Mouse (Mus musculus) macrophage (primary cell): Measurements from ENCODE around the gene Dis3l2. TPM values are rescaled to one million over a fixed set of nuclear protein-coding genes. Genes with fewer than 3 reads are reported as not detected.
A peak's percentile ranks its signal among the peaks of the same experiment; 100 is the strongest.

Experiments
- H3K27ac ChIP-seq: fragments of 350-480 bp; formaldehyde crosslinking; 2 replicates; pipeline ENCODE4 v1.9.0; 2021
- H3K36me3 ChIP-seq: fragments of 350-480 bp; formaldehyde crosslinking; 2 replicates; pipeline ENCODE4 v1.9.0; 2021; ENCODE audit errors: inconsistent target
- H3K4me3 ChIP-seq: fragments of 350-480 bp; formaldehyde crosslinking; 2 replicates; pipeline ENCODE4 v1.9.0; 2021; ENCODE audit errors: inconsistent target
- H3K79me2 ChIP-seq: fragments of 350-480 bp; formaldehyde crosslinking; 2 replicates; pipeline ENCODE4 v1.9.0; 2021; ENCODE audit errors: inconsistent target
- WGBS: methylation state at CpG from one replicate; pipeline ENCODE4 v1.1.7; 2026; ENCODE audit warnings: inconsistent platforms; ENCODE audit not compliant: missing documents; 5-methylcytosine and 5-hydroxymethylcytosine counted together
- polyA plus RNA-seq: library from polyadenylated mRNA; stranded (reverse); fragments of 250-400 nt; gene quantifications from 3 replicates; pipeline ENCODE4 v1.2.4, GENCODE M21; 2018; ENCODE audit warnings: inconsistent platforms

Dis3l2 gene
- polyA plus RNA-seq, 1 experiment from 2014 or later: 14.0 TPM

DNA sequence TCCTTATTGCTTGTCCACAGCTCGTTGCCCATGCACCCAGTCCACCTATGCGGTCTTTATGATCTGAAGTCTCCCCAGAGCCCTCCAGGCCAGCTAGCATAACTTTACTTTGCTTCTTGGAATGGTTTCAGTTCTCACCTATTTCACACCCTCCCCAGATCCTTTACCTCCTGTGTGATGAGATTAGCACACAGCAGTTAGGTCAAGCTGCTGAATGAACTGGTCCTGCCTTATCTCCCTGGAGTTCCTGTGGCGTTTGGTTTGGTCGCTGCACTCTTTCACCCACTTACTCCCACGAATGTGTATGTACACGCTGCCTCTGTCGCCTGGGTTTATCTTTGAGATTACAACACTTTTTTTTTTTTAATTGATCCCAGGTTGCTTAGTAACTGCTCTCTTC lies 3.2 kb upstream of the Dis3l2 start:
- Histone ChIP-seq H3K36me3 (no peaks in the 10 kb centered on the region), H3K79me2 (peaks cover 6% of the 10 kb centered on the region; the same call in 1 of the 2 replicates), H3K4me3 (no peak overlapping the region), H3K27ac (no peak overlapping the region)
- 91% methylated on average over 7 of the region's 7 CpGs for WGBS

- H3K27ac ChIP-seq: no peak overlapping the region
- under 1% methylated on average over 19 of the region's 27 CpGs for WGBS
- H3K4me3 ChIP-seq: peak overlapping the region; percentile 78
- H3K79me2 ChIP-seq: peaks cover 19% of the 10 kb centered on the region; the same call in 1 of the 2 replicates
- no peaks in the 10 kb centered on the region for H3K36me3 ChIP-seq
Measured at GRCm38 (mm10) chr1:86703965-86704326, 338 bp downstream of the Dis3l2 start.

GRCm38 (mm10) chr1:86705461-86705860 lies 1.9 kb downstream of the Dis3l2 start:
- H3K36me3 ChIP-seq: no peaks in the 10 kb centered on the region
- WGBS: 90% methylated on average over 3 of the region's 3 CpGs

DNA sequence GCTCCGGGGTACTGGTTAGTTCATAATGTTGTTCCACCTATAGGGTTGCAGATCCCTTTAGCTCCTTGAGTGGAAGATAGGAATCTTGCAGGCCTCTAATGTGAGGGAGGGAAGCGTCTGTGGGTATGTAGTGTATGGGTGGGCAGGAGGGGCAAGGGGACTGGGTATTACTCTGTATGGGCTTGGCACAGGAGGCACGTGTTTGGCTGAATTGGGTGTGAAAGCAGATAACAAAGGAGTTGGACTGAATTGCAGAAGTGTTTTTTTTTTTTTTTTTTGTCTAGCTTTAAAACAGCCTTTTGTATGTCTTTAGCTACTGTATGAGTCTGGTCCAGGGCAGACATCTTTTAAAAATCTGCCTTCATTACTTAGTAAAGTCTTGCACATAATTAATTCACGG lies 5.9 kb downstream of the Dis3l2 start:
- Histone ChIP-seq H3K4me3 (no peak overlapping the region), H3K36me3 (no peaks in the 10 kb centered on the region), H3K27ac (no peak overlapping the region), H3K79me2 (peaks cover 26% of the 10 kb centered on the region; the same call in 1 of the 2 replicates)
- WGBS: 91% methylated on average over 4 of the region's 4 CpGs

More at GRCm38 (mm10) chr1:86705461-86705860, 1.9 kb downstream of the Dis3l2 start:
- Histone ChIP-seq H3K79me2 (peaks cover 24% of the 10 kb centered on the region; the same call in 1 of the 2 replicates), H3K4me3 (no peak overlapping the region), H3K27ac (no peak overlapping the region)

- peaks cover 7% of the 10 kb centered on the region; the same call in 1 of the 2 replicates for H3K79me2 ChIP-seq
- WGBS: 95% methylated on average over 2 of the region's 2 CpGs
- H3K27ac ChIP-seq: no peak overlapping the region
- H3K4me3 ChIP-seq: no peak overlapping the region
- H3K36me3 ChIP-seq: no peaks in the 10 kb centered on the region
Measured at GRCm38 (mm10) chr1:86712045-86712444, 8.4 kb downstream of the Dis3l2 start.

- Histone ChIP-seq H3K36me3 (no peaks in the 10 kb centered on the region), H3K79me2 (peaks cover 7% of the 10 kb centered on the region; the same call in 1 of the 2 replicates), H3K27ac (no peak overlapping the region), H3K4me3 (no peak overlapping the region)
- WGBS: 98% methylated on average over 3 of the region's 4 CpGs
Measured at GRCm38 (mm10) chr1:86713054-86713453, 9.4 kb downstream of the Dis3l2 start.

GRCm38 (mm10) chr1:86718190-86718589 lies 14.6 kb downstream of the Dis3l2 start:
- 92% methylated on average over 1 of the region's 1 CpGs for WGBS
- Histone ChIP-seq H3K27ac (no peak overlapping the region), H3K4me3 (no peak overlapping the region), H3K36me3 (no peaks in the 10 kb centered on the region), H3K79me2 (no peaks in the 10 kb centered on the region)

DNA sequence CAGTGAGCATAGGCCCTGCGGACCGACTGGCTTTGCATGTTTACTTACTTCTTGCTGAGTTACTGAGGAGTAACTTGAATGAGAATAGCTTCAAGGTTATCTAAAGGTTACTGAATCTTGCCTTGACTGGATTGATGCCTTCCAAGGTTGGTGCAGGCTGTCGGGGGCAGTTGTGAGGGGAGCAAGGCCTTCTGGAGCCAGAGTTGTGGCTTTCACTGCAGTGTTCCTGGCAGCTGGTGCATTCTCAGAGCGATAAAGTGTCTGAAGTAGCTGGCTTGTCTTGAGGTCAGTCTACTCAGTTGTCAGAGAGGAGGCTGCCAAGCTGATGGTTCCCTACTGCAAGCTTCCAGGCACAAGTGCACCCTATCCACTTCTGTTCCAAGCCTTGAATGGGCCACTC lies 15.8 kb downstream of the Dis3l2 start:
- Histone ChIP-seq H3K27ac (no peak overlapping the region), H3K4me3 (no peak overlapping the region), H3K79me2 (no peaks in the 10 kb centered on the region), H3K36me3 (no peaks in the 10 kb centered on the region)
- 94% methylated on average over 4 of the region's 4 CpGs for WGBS

GRCm38 (mm10) chr1:86733160-86733821 lies 29.7 kb downstream of the Dis3l2 start:
- no peaks in the 10 kb centered on the region for H3K79me2 ChIP-seq
- WGBS: 63% methylated on average over 2 of the region's 2 CpGs
- H3K4me3 ChIP-seq: no peak overlapping the region
- no peak overlapping the region for H3K27ac ChIP-seq
- H3K36me3 ChIP-seq: no peaks in the 10 kb centered on the region

DNA sequence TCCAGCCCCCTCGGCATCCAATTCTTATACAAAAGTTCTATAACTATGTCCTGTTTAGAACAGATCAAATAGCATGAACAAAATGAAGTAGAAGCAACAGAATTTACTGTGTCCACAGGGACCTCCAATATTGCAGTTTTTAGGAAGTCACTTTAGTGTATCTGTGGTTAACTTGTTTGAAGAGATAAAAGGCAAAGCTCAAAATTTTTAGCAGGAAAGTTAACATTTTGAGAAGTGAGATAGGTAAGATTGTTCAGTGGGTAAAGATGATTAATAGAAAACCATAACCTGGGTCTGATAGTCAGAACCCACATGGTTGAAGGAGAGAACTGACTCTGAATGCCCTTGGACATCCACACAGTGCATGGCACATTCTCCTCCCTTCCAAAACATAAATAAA lies 32.8 kb downstream of the Dis3l2 start:
- Histone ChIP-seq H3K79me2 (no peaks in the 10 kb centered on the region), H3K27ac (no peak overlapping the region), H3K4me3 (no peak overlapping the region), H3K36me3 (no peaks in the 10 kb centered on the region)
- WGBS: 92% methylated on average over 1 of the region's 1 CpGs

DNA sequence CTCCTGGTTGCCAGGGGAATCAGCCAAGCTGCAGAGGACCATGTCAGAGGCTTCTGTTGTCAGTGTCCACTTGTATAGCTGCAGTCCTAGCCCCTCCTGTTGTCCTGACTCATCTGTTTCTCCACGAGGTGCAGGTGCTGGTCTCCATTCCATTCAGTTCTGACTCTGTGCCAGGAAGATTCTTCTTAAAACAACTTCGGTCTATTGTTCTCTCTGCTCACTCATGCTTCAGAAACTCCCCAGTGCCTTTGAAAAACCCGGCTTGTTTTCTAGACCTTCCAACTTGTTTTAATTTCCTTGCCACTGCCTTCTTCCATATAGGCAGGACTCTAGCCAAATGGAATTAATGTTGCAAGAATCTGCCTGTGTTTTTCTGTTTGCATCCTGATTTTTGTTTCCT lies 39.3 kb downstream of the Dis3l2 start:
- no peak overlapping the region for H3K4me3 ChIP-seq
- no peak overlapping the region for H3K27ac ChIP-seq
- 79% methylated on average over 3 of the region's 3 CpGs for WGBS
- H3K79me2 ChIP-seq: no peaks in the 10 kb centered on the region
- H3K36me3 ChIP-seq: peaks cover 10% of the 10 kb centered on the region; the same call in 1 of the 2 replicates

DNA sequence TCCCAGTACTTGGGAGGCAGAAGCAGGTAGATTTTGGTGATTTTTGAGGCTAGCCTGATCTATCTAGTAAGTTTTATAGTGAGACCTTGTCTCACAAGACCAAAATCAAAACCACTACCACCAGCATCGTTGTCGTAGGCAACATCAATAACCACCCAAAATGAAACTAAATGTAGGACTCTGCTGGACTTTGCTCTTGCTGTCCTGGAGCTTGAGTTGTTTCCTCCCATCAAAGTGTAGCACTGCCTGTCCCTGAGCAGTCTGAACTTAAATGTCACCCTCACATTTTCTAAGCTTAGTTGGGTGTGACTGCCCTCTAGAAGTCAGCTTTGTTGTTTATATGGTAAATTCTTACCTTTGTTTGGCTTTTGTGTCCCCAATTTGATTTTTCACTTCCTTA lies 43.4 kb downstream of the Dis3l2 start:
- WGBS: 96% methylated on average over 2 of the region's 2 CpGs
- Histone ChIP-seq H3K36me3 (peaks cover 10% of the 10 kb centered on the region; the same call in 1 of the 2 replicates), H3K79me2 (no peaks in the 10 kb centered on the region), H3K27ac (no peak overlapping the region), H3K4me3 (no peak overlapping the region)

GRCm38 (mm10) chr1:86750094-86750493 lies 46.5 kb downstream of the Dis3l2 start:
- H3K27ac ChIP-seq: no peak overlapping the region
- H3K36me3 ChIP-seq: peaks cover 6% of the 10 kb centered on the region; the same call in 1 of the 2 replicates
- H3K4me3 ChIP-seq: no peak overlapping the region
- WGBS: 73% methylated on average over 3 of the region's 3 CpGs
- H3K79me2 ChIP-seq: no peaks in the 10 kb centered on the region

- Histone ChIP-seq H3K79me2 (no peaks in the 10 kb centered on the region), H3K4me3 (no peak overlapping the region), H3K36me3 (no peaks in the 10 kb centered on the region), H3K27ac (no peak overlapping the region)
- 94% methylated on average over 8 of the region's 8 CpGs for WGBS
Measured at GRCm38 (mm10) chr1:86753416-86753815, 49.8 kb downstream of the Dis3l2 start.

DNA sequence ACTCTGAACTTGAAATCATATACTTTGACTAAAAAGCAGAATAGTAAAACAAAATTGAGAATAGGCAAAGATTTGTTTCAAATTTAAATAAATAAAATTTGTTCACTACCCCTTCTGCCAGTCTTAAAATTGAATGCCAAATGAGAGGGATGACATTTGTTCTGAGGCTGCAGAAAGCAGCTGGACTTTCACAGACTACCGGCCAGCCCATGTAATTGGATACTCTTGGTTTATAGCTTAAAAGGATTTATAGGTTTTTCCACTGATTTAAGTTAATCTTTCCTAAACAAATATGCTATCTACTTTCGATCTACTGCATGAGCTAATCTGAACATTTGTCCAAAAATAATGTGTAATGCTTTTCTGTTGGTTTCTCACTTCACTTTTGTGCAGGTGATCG lies 50.7 kb downstream of the Dis3l2 start:
- no peaks in the 10 kb centered on the region for H3K79me2 ChIP-seq
- WGBS: 96% methylated on average over 3 of the region's 3 CpGs
- no peak overlapping the region for H3K27ac ChIP-seq
- no peaks in the 10 kb centered on the region for H3K36me3 ChIP-seq
- no peak overlapping the region for H3K4me3 ChIP-seq

- WGBS: 95% methylated on average over 6 of the region's 6 CpGs
- Histone ChIP-seq H3K36me3 (peaks cover 5% of the 10 kb centered on the region; the same call in 1 of the 2 replicates), H3K79me2 (no peaks in the 10 kb centered on the region), H3K27ac (no peak overlapping the region), H3K4me3 (no peak overlapping the region)
Measured at GRCm38 (mm10) chr1:86758091-86758490, 54.5 kb downstream of the Dis3l2 start.
